Mouse (Mus musculus) CD4-positive, CD25-positive, alpha-beta regulatory T cell (primary cell): ENCODE results near the gene Pex12. TPM values are rescaled to one million over a fixed set of nuclear protein-coding genes. Genes with fewer than 3 reads are reported as not detected.

ENCODE experiments used
- polyA plus RNA-seq: library from polyadenylated mRNA; unstranded; fragments of 100-300 nt; shearing (Covaris generic); gene quantifications from one replicate; pipeline ENCODE4 v1.2.1, GENCODE M21; 2017

Gene Pex12
- polyA plus RNA-seq = 15.0 TPM

DNA sequence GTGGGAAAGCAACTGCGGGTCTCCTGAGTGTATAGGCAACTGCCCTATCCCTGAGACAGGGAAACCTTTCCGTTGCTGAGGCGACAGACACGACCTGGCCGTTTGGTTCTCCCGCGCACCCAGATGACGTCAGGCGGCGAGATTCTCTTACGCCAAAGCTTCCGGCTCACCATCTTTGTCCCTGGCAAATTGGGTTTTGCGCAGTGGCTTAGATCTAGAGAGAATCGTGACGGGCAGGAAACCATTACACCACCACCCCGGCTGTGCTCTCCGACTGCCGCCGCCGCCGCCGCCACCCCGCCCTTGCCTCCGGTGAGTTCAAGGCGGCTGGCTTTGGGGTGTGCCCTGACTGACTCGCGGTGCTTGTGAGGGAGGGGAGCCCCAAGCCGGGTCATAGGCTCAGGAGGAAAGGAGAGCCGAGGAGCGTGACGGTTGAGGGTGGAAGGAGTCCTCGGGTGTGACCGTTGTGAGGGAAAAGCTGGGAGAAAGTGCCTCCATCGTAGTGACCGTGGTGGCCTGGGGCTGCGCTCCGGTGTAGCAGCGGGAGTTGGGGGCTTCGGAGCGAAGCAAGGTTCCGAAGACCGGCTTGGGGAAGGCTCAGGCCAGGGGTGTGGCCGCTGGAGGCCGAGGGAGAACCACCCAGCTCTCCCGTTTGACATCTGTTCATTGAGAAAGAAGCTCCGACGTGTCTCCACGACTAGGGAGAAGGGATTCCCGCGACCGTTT lies at the start of gene Pex12:
TSS of gene Pex12 (minus strand) at position 61 of the 726 bp plus-strand sequence.

GRCm38 (mm10) chr11:83298225-83299195 lies 3.9 kb downstream of the Pex12 start, which contains the start of gene Ap2b1:
Gene Ap2b1 (plus strand): TSS chr11:83299024.

DNA sequence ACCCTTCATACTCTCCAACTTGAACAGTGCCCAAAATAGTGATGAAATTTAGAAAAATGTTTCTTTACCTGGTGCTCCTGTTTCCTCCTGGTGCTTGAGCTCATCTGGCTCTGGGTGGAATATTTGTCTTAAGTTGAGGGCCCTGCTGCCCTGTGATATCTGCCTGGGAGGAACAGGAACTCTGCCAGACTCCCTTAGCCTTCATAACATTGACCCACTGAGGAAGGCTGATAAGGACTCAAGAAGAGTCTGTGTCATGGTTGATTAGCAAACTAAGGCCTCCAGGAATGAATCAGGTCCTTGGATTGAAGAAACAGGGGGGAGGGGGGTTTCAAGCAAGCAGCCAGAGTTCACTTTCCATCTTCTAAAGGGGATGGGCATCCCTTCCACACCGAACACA lies 15.8 kb downstream of the Pex12 start, which contains the start of gene Slfn14:
TSS of gene Slfn14 (minus strand) at position 161 of the 400 bp plus-strand sequence.

Other genes with a start within 250 kb of the Pex12 start
- gene Slfn2, start 237.5 kb downstream of the Pex12 start, polyA plus RNA-seq = 631 TPM
- gene Slfn1, start 185.7 kb downstream of the Pex12 start, polyA plus RNA-seq = 258 TPM
- 0.14 TPM for gene Slfn4, start 127.4 kb downstream of the Pex12 start, polyA plus RNA-seq
- 4.3 TPM for gene Slfn3, start 111.3 kb downstream of the Pex12 start, polyA plus RNA-seq
- gene Slfn14, start 15.9 kb downstream of the Pex12 start, polyA plus RNA-seq = not detected
- 48.4 TPM for gene Ap2b1, start 3.6 kb downstream of the Pex12 start, polyA plus RNA-seq
- not detected for gene Rasl10b, start 106.6 kb upstream of the Pex12 start, polyA plus RNA-seq
- not detected for gene Gas2l2, start 126.9 kb upstream of the Pex12 start, polyA plus RNA-seq
- 1.4 TPM for gene 1700020L24Rik, start 135.1 kb upstream of the Pex12 start, polyA plus RNA-seq
- gene Mmp28, start 160.5 kb upstream of the Pex12 start, polyA plus RNA-seq = not detected
- 17.2 TPM for gene Taf15, start 170.5 kb upstream of the Pex12 start, polyA plus RNA-seq
- gene Heatr9, start 219.6 kb upstream of the Pex12 start, polyA plus RNA-seq = 0.10 TPM
- gene Ccl5, start 227.9 kb upstream of the Pex12 start, polyA plus RNA-seq = 80.8 TPM